Mouse (Mus musculus) cerebellum, postnatal 14 days (tissue): ENCODE results near the gene Tmem204.
A peak's percentile ranks its signal among the peaks of the same experiment; 100 is the strongest.

Source experiments
- DNase-seq, 2 experiments: peaks; one replicate each; pipeline ENCODE4 v3.0.0; 2021; ENCODE audit warnings: mixed read lengths in 2 of 2

The Tmem204 gene

DNA sequence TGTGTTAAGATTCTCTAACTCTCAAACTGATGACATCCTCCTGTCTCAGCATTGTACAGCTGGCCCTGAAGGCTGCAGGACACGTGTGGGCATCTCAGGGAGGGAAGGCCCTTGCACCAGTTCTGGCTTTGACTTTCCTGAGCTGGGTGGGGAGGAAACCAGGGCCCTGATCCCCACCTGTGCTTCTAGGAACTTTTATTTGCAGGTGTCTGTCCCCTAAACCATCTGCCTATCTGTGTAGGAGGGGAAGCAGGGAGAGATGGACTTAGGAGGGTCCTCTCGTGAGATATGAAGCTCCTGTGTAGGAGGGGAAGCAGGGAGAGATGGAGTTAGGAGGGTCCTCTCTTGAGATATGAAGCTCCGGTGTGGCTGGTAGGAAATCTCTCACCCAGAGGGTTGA is 504 bp downstream of the Tmem204 start:
- DNase-seq: no peak

DNA sequence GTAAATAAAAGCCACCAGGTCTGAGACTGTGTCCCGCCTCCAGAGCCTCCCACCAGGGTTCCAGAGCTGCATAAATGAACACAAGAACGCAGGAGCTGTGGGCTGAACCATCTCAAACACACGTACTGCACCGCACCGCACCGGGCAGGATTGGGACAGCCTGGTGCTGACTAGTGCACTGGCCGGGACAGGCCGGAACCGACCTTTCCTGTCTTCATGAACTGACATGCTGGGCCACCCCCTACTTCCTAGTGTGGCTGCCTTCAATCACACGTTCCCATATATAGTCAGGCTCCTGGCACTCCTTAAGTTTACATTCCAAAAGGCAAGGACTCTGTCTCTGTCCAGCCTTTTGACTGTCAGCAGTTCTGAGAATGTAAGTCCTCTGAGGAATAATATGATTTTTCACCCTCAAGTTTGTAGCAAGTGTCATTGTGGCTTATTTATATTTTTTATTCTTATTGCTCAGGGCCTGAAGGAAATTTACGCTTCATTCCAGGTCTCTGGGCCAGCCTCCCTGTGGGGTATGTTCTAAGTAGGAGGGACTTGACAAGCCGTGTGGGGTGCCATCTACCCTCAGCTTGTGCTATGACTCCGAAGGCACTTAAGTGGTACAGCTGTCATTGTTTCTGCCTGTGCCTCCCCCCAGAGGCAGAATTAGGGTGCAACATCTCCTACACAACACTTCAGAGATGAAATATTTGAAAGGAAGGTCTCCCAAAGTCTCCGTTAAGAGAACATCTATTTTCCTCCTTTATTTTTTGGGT is 1.1 kb downstream of the Tmem204 start:
- no peak for DNase-seq

- DNase-seq: no peak
Observed at GRCm38 (mm10) chr17:25080960-25081381, 2.4 kb downstream of the Tmem204 start.

DNA sequence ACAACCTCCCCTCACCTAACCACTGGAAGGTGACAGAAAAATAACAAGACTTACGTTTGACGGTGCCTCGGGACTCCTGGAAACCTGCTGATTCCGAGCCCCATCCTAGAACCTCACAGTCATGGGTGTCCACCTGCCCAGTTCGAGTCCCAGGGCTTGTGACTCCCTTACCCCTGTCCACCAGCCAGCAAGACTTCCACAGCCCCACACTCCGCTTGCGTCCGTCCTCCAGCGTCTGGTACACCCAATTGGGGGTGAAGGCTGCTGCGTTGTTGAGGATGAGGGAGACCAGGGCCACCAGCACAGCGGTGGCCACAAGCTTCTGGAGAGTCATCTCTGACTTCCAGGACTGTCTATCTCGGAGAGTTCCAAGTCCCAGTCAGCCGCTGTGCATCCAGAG is 3.2 kb downstream of the Tmem204 start:
- DNase-seq: no peak

DNA sequence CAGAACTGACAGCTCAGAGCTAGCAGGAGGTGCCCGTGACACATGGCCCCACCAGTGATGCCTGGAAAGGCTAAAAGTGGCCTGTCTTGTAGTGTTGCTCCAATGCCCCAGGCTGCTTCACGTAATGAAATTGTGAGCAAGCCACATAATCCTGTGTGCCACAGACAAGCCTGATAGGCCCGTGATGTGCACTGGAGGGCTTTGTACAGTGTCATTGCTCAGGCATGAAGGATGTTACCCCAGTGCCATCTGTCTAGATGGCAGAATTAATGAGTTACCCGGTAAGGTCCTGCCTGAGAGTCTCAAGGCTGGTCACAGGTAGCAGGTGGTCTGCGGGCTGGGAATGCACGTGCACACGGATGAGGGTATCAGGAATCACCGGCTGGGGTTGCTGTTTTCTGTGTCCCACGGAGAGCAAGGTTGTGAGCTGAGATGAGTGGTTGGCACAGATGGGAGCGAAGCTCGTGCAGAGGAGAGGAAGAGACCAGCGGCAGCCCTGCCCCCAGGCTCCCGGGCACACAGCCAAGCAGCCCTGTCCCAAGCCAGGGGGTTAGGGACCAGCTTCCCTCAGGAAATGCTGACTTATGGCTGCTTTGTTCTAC is 5.5 kb downstream of the Tmem204 start:
- DNase-seq: peak; percentile 85 to 87

DNA sequence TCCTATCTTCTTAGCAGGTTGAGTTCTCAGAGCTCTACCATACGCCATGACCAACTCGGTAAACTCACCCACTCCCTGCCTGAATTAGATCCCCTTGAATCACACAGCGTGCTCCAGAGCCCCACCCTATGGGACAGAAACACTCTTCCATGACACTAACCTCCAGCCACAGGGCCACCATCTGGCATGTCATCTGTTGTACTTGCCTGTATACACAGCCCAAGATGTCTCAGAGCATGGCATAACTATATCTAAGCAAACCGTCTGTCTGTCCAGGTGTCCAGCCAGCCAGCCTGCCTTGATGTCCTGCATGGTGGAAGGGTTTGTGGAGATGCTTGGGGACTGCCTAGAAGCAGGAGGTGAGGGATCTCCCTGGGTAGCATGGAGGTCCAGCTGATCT is 6.5 kb downstream of the Tmem204 start:
- peak; percentile 55 for DNase-seq

DNA sequence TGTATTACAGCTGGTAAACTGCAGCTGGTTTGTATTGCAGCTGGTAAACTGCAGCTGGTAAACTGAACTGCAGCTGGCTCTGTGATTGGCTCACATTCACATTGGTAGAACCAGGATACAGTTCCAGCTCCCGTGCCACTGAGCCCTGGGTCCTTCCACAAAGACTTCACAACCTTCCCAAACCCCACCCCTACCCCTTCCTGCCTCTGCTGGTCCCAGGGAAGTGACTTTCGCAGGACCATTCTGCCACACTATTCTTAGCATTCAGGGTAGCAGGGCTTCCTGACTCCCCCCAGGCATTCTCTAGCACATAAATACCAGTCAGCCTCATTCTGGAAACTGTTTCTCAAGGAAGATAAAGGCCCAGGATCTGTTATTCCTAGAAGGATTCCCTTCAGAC is 14.7 kb downstream of the Tmem204 start:
- no peak for DNase-seq

- DNase-seq: no peak
Observed at GRCm38 (mm10) chr17:25067442-25067851, 15.9 kb downstream of the Tmem204 start.

DNA sequence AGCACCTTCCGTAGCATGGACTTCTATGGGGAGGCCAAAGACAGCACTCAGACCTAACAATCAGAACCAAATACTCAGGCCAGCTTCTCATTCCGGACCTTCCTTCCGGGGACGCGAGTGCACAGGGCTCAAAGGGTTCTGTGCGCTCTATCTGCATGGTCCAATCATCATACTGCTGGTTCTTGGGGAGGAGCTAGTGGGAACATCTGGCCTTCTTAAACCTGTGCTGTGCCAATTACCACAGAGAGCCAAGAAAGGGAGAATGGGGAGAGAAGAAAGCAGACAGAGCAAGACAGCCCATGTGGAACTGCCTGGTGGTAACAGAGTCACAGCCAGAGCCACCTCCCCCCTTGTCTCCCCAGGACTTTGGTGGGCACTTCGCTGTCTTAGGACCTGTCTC is 16.8 kb downstream of the Tmem204 start:
- no peak for DNase-seq

- no peak for DNase-seq
Observed at GRCm38 (mm10) chr17:25065189-25065588, 18.2 kb downstream of the Tmem204 start.

DNA sequence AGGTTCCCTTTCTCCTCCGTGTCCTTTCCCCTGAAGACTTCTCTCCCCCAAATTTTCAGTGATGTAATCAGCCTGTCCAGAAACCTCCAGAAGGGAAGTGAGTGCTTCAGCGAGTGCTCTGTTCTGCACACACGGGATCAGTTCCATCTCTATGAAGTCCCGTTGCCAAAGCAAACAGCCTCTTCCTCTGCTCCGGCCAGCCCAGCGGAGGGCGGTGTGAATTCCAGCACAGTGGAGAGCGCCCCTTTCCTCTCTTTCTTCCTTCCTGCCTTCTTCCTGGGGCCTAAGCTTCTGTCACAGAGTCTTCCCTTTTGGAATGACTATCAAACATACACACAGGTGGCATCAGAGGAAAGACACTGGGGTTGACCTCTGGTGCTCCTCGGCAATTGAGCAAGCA is 19.0 kb downstream of the Tmem204 start:
- no peak for DNase-seq

DNA sequence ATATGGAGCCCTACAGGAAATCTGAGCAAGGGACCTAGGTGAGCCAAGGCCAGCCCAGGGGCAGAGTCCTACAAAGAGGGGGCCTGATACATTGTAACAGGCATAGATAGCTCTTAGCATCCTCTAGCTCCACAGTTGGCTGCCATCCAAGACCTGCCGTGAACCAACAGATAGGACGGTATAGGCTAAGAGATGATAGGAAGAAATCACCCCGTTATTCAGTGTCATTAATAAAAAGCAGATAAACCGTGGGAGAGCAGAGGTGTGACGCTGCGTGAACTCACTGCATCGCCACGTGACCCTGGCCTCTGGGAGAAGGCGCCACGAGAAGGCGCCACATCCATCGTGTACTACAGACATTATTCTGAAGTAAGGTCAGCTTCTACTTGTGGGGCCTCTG is 19.5 kb downstream of the Tmem204 start:
- peak; percentile 43 to 60 for DNase-seq

GRCm38 (mm10) chr17:25063261-25063660 is 20.1 kb downstream of the Tmem204 start:
- no peak for DNase-seq

GRCm38 (mm10) chr17:25057041-25057440 is 26.4 kb downstream of the Tmem204 start:
- DNase-seq: no peak

GRCm38 (mm10) chr17:25053274-25053673 is 30.1 kb downstream of the Tmem204 start:
- DNase-seq: no peak

- DNase-seq: no peak
Observed at GRCm38 (mm10) chr17:25047143-25047542, 36.2 kb downstream of the Tmem204 start.

GRCm38 (mm10) chr17:25045281-25045680 is 38.1 kb downstream of the Tmem204 start:
- no peak for DNase-seq

- no peak for DNase-seq
Observed at GRCm38 (mm10) chr17:25044879-25045278, 38.5 kb downstream of the Tmem204 start.

DNA sequence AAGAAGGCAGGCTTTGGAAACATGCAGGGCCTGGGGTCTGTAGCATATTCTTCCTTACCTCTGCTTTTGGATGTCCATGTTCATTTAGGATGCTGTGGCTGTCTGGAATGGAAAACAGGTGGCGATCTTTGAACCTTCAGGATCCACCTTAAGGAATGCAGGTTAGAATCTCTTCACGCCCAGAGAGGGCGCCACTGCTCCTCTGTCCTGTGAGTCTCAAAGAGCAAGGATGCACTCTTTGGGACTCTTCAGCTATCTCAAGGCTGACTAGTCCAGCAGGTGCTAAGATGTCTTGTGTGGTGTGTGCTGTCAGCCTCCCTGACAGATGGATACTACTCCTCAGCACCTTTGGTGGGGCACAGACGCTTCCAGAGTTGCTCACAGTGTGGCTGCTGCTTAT is 47.2 kb downstream of the Tmem204 start:
- peak; percentile 26 to 50 for DNase-seq

DNA sequence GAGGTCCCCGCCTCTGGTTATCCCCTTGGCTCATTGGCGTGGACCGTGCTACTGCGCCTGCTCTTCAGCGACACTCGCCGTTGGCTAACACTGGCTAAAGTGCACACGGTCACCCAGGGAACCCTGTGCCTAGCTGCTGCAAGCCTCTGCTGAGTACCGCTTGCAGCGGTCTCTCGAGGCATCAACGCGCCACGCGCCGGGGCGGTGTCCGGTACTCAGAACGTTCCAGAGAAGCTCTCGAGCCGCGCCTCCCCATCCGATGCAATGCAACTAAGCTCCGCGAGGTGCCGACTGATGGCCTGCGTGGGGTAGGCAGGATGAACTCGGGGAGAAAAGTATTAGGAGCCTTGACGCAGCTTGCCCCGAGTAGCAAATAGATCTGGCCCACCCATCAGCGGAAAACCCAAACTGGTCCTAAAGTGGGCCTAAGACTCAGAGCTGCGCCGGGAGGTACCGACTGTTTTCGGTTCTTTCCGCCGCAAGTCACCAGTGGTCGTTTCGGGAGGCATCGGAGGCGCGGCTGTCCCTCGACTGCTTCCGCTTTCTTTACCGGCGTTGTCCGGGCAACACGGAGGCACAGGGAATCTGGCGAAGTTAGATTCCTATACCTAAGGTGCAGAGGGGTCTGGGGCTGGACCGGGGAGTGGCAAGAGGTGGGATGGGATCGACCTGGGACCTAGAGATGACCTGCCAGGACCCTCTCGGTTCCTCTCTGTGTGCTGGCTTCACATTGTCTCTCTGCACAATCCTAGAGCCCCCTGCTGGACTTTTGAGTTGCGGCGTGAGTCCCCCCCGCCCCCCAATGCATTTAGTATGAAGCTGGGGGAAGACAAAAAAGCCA is 66.9 kb downstream of the Tmem204 start:
- DNase-seq: peak in 1 of 2 experiments; percentile 75

DNA sequence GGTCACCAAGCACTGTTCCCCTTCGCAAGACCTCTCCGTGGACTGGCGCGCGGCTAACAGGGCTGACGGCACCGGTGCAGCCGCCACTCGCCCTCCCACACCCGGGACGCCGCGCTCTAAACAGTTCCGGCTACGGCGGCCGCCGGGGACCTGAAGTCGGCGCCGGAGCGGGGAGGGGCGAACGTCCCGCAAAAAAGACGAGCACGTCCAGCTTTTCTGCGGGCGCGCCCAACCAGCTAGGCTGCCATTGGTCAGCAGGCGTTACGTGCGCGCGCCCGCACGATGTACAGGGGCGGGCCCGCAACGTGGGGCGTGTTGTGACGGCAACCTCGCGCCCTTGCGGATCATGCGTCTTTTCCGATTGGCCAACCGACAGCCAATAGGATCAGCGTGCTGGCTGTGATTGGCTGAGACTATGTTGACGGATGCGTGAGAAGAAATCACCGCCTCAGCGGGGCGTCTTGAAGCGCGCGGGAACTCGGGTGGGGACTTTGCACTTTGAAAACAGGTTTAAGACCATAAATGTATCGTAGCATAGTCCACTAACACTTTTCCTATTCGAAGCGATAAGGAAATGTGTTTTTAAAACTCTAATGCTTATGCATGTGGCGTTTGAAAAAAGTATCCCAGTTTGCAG is 67.6 kb downstream of the Tmem204 start, which contains the start of the genes Cramp1l and Ift140:
Gene Cramp1l, minus strand, starts transcription at position 134 of the 637 bp plus-strand sequence.
Gene Ift140, plus strand, starts transcription at position 431 of the 637 bp plus-strand sequence.
- peak; percentile 98 to 99 for DNase-seq

- DNase-seq: peak in 1 of 2 experiments; percentile 57
Observed at GRCm38 (mm10) chr17:25014841-25015570, 68.4 kb downstream of the Tmem204 start.
